Mouse (Mus musculus): Measurements from ENCODE around the gene Pik3r2.

Pik3r2 gene

GRCm38 (mm10) chr8:70800648-70801047 is 24.1 kb upstream of the Pik3r2 start:
- no peak for DNase-seq

- peak; percentile 61 for DNase-seq
Measured at GRCm38 (mm10) chr8:70798281-70798680, 21.8 kb upstream of the Pik3r2 start.

DNA sequence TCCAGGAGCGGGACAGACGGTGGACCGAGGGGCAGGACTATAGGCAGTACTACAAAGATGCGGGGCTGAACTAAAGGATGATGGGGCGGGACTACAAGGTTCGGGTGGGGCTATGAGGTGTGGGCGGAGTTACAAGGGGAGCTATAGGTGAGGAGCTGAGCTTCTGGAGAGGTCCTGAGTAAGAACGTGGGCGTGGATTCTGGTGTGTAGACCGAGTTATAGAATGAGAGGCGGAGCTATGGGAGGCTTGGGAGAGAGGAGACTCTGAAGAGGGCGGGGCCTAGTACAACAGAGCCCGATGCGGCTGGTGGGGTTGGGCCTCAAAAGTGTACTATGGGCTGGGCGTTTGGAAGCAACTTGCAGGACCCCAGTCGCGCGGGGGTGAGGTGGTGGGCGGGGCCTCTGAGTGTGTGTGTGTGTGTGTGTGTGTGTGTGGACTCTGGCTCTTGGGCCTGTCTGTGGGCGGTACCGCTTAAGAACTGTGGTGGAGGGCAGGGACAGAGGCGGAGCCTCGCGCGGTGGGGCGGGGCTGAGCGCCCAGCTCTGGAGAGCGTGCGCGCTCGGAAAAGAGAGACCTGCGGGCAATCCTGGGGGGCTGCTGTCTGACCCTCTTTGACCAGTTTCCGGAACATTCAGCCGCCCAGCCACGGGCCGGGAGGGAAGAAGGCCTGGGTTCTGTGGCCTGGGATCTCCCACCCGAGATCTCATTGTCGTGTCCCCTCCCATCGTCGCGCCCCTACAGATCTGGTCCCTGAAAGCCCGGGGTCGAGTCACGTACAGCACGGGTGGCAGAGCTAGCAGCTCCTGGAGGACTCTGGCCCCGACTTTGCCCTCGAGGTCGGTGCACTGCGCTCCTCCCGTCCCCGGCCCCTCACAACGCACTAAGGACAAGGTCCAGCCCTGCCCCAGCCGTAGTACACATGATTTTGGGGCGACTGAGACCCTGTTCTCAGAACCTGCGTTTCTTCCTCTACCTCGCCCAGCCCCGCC is 20.9 kb upstream of the Pik3r2 start:
- DNase-seq: peak; percentile 94

GRCm38 (mm10) chr8:70796403-70797080 is 20.0 kb upstream of the Pik3r2 start:
- no peak for DNase-seq

GRCm38 (mm10) chr8:70795370-70795769 is 18.9 kb upstream of the Pik3r2 start:
- DNase-seq: no peak

- DNase-seq: no peak
Measured at GRCm38 (mm10) chr8:70794215-70794614, 17.7 kb upstream of the Pik3r2 start.

GRCm38 (mm10) chr8:70792700-70793099 is 16.2 kb upstream of the Pik3r2 start:
- DNase-seq: peak; percentile 83

DNA sequence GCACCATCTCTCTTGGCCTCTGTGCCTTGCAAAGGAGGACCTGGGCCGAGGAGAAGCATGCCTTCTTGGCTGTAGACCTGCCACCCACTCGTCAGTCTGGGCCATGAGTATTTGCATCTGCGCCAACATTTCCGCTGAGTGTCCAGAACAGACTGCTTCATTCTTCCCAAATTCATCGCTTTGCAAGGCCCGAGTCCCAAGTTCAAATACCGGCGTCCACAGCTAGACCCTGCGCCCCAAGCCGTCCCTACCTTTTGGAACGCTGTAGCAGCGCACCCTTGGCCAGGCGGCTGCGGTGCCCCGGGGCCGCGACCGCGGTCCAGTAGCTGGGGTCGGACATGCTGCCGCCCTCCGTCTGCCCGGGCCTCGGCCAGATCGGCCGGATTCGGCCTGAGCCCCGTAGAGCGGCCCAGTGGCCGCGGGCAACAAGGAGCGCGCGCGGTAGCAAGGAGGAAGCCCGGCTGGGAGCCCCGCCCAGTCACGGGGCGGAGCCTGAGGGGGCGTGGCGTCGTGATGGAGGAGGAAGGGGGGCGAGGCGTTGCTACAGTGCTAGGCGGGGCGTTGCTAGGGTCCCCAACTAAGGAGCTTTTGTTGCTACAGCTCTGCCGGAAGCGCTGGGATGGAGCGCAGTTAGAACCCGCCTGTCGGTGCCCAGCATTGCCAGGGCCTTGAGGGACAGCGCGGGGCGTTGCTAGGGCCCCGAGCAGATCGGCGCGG is 15.6 kb upstream of the Pik3r2 start:
- DNase-seq: peak; percentile 98

DNA sequence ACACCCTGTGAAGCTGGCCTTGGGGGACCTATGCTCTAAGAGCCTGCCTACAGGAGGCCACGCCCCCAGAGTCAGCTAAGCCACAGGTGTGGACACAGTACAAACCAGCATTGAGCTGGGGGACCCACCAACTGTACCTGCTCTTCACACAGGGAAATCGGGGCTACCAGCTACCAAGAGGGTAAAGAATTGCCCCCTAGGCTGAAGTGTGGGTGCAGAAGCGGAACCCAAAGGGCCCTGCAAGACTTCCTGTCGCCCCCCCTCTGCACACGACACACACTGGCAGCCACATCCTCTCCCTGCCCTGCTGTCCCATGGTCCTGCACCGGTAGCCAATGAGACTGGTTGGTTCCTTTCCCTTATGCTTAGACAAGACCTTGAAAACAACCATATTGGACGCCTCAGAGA is 14.8 kb upstream of the Pik3r2 start:
- DNase-seq: peak; percentile 72

DNA sequence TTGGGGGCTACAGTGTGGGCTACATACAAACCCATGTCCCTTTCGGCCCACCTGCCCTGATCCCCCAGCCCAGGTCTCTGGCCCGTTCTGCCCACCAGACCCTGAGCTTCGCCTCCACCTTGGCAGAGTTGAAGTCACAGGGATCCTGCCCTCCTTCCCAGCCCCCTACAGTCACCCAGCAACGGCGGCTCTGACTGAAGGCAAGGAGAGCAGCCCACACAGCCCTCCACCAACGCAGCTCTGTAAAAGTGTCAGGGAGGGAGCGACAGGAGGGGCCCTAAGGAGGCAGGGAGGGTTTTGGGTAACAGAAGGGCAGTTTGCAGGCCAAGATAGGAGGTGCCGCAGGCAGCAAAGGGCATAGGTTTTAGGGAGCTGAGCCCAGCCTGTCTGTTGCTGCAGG is 14.3 kb upstream of the Pik3r2 start:
- DNase-seq: no peak

GRCm38 (mm10) chr8:70789046-70789445 is 12.5 kb upstream of the Pik3r2 start:
- DNase-seq: no peak

DNA sequence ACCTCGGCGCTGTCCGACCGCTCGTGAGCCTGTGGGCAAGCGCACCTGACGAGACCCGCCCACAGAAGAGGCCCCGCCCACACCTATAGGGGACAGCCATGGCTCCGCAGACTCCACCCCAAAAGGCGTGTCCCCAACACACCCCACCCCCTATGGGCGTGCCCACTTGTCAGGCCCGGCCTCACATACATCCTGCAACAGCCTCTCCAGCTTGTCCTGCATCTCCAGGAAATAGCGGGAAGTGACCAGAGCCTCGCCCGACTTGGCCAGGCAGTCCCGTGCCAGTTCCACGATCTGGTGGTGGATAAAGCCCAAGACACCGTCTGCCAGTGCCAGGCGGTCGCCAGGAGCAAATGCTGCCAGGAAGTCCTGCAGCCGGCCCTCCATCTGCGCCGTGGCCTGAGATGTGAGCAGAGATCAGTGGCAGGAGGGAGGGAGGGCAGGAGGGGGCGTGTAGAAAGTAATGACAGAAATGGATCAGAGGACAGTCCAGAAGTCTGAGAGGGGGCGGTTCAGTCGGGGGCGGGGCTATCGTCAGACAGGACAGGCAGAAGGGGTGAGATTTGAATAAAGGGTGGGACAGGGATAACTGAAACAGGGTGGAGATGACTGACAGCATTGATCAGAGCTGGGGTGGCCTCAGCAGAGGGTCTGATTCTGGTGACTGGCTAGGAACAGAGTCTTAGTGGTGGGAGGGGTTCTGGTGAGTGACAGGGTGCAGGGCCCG is 11.6 kb upstream of the Pik3r2 start:
- peak; percentile 76 for DNase-seq

- DNase-seq: no peak
Measured at GRCm38 (mm10) chr8:70787051-70787445, 10.5 kb upstream of the Pik3r2 start.

DNA sequence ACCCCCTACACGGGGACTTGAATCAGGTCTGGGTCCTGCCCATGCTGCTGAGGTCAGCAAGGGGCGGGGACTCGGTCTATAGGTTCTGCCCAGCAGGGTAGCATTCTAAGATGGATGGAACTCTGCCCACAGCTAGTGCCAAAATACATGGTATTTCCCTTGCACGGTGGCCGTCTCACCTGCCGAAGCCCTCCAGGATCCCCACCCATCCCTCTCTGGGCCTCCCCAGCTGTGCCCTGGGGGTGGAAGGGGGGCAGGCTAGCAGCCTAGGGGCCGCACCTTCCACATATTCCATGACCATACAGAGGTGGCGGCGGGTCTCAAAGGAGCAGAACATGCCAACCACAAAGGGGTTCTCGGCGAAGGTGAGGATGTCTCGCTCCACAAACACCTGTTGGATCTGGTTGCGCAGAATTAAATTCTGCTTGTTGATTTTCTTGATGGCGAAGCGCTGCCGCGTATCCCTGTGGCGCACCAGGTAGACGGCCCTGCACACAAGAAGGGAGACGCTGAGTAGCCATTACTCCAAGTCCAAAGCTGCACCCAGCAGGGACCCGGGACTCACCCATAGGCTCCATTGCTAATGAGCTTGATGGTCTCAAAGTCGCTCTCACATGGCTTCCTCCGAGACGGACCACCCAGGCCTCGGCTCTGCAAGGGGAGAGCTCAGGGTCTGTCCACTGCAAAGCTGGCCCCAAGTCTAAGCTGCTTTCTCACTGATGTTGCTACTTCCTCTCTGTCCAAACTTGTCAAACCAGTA is 10.0 kb upstream of the Pik3r2 start:
- DNase-seq: no peak

DNA sequence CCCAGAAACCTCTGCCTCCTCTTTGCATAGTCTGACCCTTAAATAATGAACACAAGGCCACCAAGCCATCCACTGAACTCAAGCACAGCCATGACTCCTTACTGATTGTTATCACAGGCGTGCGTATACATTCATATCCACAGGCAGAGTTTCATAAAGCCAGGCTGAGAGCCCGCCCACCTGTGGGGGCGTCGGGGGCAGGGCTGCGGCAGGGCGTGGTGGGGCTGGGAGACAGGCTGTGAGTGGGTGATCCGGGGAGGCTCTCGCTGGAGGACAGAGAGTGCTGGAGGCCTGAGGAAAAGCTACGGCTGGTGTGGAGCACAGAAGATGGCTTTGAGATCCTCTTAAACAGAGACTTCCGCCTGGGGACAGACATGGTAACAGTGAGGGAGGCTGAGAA is 3.6 kb upstream of the Pik3r2 start:
- DNase-seq: no peak

DNA sequence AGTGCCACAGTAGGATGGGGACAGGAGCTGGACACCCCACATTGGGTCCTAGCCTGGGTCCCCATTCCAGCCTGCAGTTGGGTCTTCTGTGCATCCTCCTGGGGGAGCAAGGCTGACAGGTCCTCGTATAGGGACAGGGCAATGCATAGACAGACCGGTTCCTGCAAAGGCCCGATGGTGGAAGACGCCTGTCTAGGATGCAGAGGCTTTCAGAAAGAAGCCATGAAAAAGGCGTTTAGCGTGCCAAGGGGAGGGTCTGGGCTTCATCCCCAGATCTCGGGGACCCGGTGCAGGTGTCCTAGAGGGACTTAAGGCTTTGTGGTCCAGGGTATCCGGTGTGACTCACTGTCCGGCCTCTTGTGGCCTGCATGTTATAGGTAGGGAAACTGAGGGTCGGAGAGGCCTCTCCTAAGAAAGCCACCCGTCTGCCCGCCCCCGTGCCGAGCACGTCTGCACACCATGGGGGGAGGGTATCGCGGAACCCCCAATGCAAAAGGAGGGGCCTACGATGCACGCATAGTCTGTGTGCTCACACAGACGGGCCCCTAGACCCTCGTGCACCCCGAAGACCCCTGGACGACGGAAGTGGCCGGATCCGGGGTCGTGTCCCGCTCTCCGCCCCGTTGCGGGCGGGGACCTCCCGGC is 540 bp downstream of the Pik3r2 start:
- DNase-seq: no peak

- DNase-seq: no peak
Measured at GRCm38 (mm10) chr8:70775227-70775626, 1.3 kb downstream of the Pik3r2 start.

- no peak for DNase-seq
Measured at GRCm38 (mm10) chr8:70774740-70775139, 1.8 kb downstream of the Pik3r2 start.

DNA sequence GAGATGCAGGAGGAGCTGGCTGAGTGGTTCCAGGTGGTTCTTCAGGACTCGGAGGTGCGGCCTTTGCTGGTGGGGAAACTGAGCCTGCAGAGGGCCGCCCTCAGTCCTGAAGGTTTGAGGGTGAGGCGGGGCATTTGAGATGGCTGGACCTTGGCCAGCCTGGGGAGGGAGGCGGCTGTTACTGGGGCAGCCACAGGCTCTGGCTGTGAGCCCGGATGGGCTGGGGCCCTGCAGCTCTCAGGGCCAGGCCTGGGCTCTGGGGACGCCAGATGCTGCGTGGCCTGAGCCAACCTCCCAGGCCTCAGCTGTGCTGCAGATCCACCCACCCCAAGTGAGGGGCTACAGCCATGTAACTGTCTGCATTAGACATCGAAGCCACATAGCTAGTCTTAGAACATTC is 2.7 kb downstream of the Pik3r2 start:
- peak; percentile 86 for DNase-seq

- DNase-seq: no peak
Measured at GRCm38 (mm10) chr8:70773410-70773809, 3.1 kb downstream of the Pik3r2 start.

DNA sequence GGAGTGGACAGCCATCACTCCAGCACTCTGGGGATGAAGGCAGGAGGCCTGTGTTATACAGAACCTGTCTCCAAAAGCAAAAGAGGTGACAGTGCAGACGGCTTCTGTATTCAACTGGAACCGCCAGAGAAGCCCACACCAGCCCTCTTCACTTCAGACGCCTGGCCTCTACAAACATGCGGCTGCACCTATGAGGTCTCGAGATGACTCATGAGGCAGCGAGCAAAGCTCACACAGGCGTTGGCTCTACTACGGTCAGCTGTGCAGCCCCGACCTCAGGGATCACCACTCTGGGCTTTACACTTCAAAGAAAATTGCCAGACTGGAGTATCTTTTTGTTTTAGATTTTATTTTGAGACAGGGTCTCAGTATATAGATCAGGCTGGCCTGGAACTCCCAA is 3.6 kb downstream of the Pik3r2 start:
- DNase-seq: no peak
